Mouse (Mus musculus) liver, embryonic 14.5 days (tissue): ENCODE measurements around the gene Med17.

Source experiments
- CTCF ChIP-seq: IDR thresholded peaks from 2 replicates; pipeline ENCODE4 v1.5.1; 2016; ENCODE audit warnings: antibody characterized with exemption, low read depth, control low read depth
- EP300 ChIP-seq: IDR thresholded peaks from 2 replicates; pipeline ENCODE4 v1.6.1; 2016; ENCODE audit warnings: antibody characterized with exemption, low read depth

GRCm38 (mm10) chr9:15307257-15307656 is 27.5 kb upstream of the Med17 start:
- TF ChIP-seq CTCF (no peak), EP300 (no peak)
